Mouse (Mus musculus) erythroblast, embryonic 14.5 days (primary cell): ENCODE measurements around the gene Gm28635.

ENCODE experiments used
- GATA1 ChIP-seq: IDR thresholded peaks from 2 replicates; pipeline ENCODE4 v1.6.1; 2012; ENCODE audit warnings: low read length, inconsistent platforms, mixed read lengths
- TAL1 ChIP-seq: IDR thresholded peaks from 3 replicates; pipeline ENCODE4 v1.6.1; 2012; ENCODE audit warnings: low read length, inconsistent platforms, mixed read lengths

GRCm38 (mm10) chr2:84619646-84620340 is 58.0 kb downstream of the Gm28635 start:
- no peak for TF ChIP-seq GATA1
- no peak for TF ChIP-seq TAL1
